In the genomic region with DNA sequence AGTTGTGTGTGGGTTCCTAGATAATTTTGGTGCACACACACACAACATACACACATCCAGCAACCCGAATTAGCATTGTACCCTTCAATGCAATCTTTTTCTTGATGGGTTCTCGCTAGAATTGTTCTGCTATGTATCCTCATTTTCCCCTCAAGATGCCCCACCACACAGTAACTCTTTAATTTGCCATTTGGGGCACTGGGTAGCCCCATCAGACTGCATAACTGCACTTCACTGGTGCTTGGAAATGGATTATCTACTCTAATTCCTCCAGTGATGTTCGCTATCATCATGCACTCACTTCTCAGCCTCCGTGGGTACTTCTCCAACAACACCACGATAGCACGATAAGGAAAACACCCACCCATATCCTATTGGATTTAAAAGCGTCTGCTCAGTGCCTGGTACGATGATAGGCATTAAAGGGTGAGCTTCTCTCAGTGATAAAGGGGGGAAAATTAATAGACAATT, we compare ENCODE assay signal across 8 mouse cellular contexts. TPM values are rescaled to one million over a fixed set of nuclear protein-coding genes. Genes with fewer than 3 reads are reported as not detected.
DNase-seq lines count a peak whose midpoint lies in the region; ATAC-seq lines count a peak whose summit lies in the region.

No protein-coding gene starts in this region.

- no peak for ATAC-seq in heart, embryonic 15.5 days (replicated peaks; ENCODE audit: insufficient number of reproducible peaks, insufficient read depth, low FRiP score, low read depth)
- ATAC-seq in forebrain, embryonic 15.5 days (replicated peaks) = peak; percentile 1; the same call in 1 of the 2 replicates
- no peak for ATAC-seq in midbrain, embryonic 12.5 days (ENCODE audit: low FRiP score, low read depth)

- peak overlapping the region; percentile 69 for H3K4me3 ChIP-seq in heart, embryonic 15.5 days
- peak overlapping the region; percentile 87 for H3K4me3 ChIP-seq in forebrain, embryonic 15.5 days
- peak overlapping the region; percentile 79 for H3K4me3 ChIP-seq in midbrain, embryonic 12.5 days

- no peaks in the 10 kb centered on the region for H3K36me3 ChIP-seq in heart, embryonic 15.5 days
- H3K36me3 ChIP-seq in forebrain, embryonic 15.5 days = no peaks in the 10 kb centered on the region
- no peaks in the 10 kb centered on the region for H3K36me3 ChIP-seq in midbrain, embryonic 12.5 days

- 20% methylated on average over 8 of the region's 8 CpGs for WGBS in heart, embryonic 15.5 days
- WGBS in forebrain, embryonic 15.5 days = 20% methylated on average over 8 of the region's 8 CpGs
- 21% methylated on average over 8 of the region's 8 CpGs for WGBS in midbrain, embryonic 12.5 days

- peaks cover 9% of the 10 kb centered on the region; the same call in 1 of the 2 replicates for H3K4me1 ChIP-seq in heart, embryonic 15.5 days (replicated peaks)
- peaks cover 29% of the 10 kb centered on the region for H3K4me1 ChIP-seq in forebrain, embryonic 15.5 days
- H3K4me1 ChIP-seq in midbrain, embryonic 12.5 days = peaks cover 11% of the 10 kb centered on the region; the same call in 1 of the 2 replicates

- DNase-seq in heart, postnatal 4 days = no peak
- DNase-seq in cerebellum, adult 8-10 months = peak; percentile 47
- DNase-seq in yolk sac, embryonic 10.5 days (ENCODE audit: low spot score) = no peak
- DNase-seq in adrenal gland, adult 8-10 months = no peak
- no peak for DNase-seq in gastrocnemius, postnatal 25 days

- H3K27ac ChIP-seq in heart, embryonic 15.5 days = no peak overlapping the region
- peak overlapping the region; percentile 92 for H3K27ac ChIP-seq in forebrain, embryonic 15.5 days (replicated peaks)
- no peak overlapping the region; the same call in 1 of the 2 replicates for H3K27ac ChIP-seq in midbrain, embryonic 12.5 days (replicated peaks)

- peaks cover 13% of the 10 kb centered on the region for H3K27me3 ChIP-seq in heart, embryonic 15.5 days
- H3K27me3 ChIP-seq in forebrain, embryonic 15.5 days = no peaks in the 10 kb centered on the region
- peaks cover 6% of the 10 kb centered on the region; the same call in 1 of the 2 replicates for H3K27me3 ChIP-seq in midbrain, embryonic 12.5 days

- H3K9ac ChIP-seq in heart, embryonic 15.5 days = no peak overlapping the region
- peak overlapping the region; percentile 95; the same call in 1 of the 2 replicates for H3K9ac ChIP-seq in forebrain, embryonic 15.5 days (replicated peaks)
- peak overlapping the region; percentile 89 for H3K9ac ChIP-seq in midbrain, embryonic 12.5 days (replicated peaks)

- no peaks in the 10 kb centered on the region for H3K9me3 ChIP-seq in heart, embryonic 15.5 days (replicated peaks)
- H3K9me3 ChIP-seq in forebrain, embryonic 15.5 days = no peaks in the 10 kb centered on the region
- no peaks in the 10 kb centered on the region for H3K9me3 ChIP-seq in midbrain, embryonic 12.5 days

- peak overlapping the region; percentile 90 for H3K4me2 ChIP-seq in heart, embryonic 15.5 days
- H3K4me2 ChIP-seq in forebrain, embryonic 15.5 days (replicated peaks) = peak overlapping the region; percentile 64
- peak overlapping the region; percentile 82 for H3K4me2 ChIP-seq in midbrain, embryonic 12.5 days (replicated peaks)

RNA-seq across cellular contexts. Expression of a gene that starts 0.9 kb away (rescaled TPM):
- polyA plus RNA-seq in heart, embryonic 15.5 days (2015; fragmentation: Nextera tagmentation; extraction: Ambion mirVana) = 1.8 and 1.9 TPM in 2 replicates
- total RNA-seq in heart, postnatal 4 days (2021) = 1 to 10 TPM; 1.2 to 1.3 TPM
- polyA plus RNA-seq in forebrain, embryonic 15.5 days (2015; fragmentation: Nextera tagmentation; extraction: Ambion mirVana) = 10.3 and 11.1 TPM in 2 replicates
- polyA plus RNA-seq in midbrain, embryonic 12.5 days (2016; fragmentation: Nextera tagmentation; extraction: Ambion mirVana) = 7.3 and 7.7 TPM in 2 replicates
- 1 to 10 TPM in 1 of 4 experiments, under 1 TPM in 3; 0.35 to 1.0 (median 0.87) TPM for total RNA-seq in adrenal gland, adult 8-10 months (2022)
- under 1 TPM; 0.21 to 0.33 TPM for total RNA-seq in gastrocnemius, postnatal 25 days (2021)
